Mouse (Mus musculus) left cerebral cortex, adult 8-10 months (tissue): ENCODE results near the gene Slitrk2. TPM values are rescaled to one million over a fixed set of nuclear protein-coding genes. Genes with fewer than 3 reads are reported as not detected.

ENCODE experiments used
- DNase-seq, 2 experiments: peaks; one replicate each; pipeline ENCODE4 v3.0.0; 2022; ENCODE audit warnings: low spot score in 2 of 2
- total RNA-seq, 4 experiments: library from RNA; stranded (reverse); gene quantifications; 2 replicates each; pipeline ENCODE4 v1.2.4; 2022

The Slitrk2 gene
- total RNA-seq: 10 to 100 TPM; 30.2 to 35.4 (median 33.4) TPM

DNA sequence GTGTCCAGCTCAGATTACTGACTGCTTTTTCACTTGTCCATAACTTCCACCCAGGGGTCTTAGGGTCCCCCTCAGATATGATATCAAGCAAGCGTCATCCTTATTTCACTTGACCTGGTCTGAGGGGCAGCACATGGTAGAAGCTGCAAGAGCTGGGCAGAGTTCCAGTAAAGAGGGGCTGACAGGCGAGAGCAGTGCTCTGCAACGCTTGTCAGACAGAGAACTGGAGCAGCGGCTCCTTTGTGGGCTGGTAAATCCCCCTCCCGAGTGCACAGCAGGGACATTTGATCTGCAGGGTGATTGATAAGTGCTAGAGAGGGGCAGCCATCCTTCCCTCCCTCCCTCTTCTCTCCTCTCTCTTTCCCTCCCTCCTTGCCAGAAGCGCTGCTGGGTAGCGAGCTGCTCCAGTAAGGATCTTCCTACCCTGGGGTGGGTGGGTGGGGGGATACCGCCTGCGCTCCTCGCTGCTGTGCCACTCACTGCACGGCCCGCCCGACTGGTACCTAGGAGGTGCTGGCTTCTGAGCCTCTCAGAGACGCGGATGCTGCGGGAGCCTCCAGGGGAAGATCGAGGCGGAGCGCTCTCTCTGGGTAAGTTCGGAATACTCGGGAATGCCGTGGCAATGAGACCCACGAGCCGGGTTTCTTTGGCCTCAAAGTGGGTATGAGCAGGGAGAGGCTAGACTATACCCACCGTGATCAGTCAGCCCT lies at the start of gene Slitrk2:
Slitrk2 (plus strand) TSS at position 408 of the 710 bp plus-strand sequence.
- peak in 1 of 2 experiments; percentile 19 for DNase-seq

DNA sequence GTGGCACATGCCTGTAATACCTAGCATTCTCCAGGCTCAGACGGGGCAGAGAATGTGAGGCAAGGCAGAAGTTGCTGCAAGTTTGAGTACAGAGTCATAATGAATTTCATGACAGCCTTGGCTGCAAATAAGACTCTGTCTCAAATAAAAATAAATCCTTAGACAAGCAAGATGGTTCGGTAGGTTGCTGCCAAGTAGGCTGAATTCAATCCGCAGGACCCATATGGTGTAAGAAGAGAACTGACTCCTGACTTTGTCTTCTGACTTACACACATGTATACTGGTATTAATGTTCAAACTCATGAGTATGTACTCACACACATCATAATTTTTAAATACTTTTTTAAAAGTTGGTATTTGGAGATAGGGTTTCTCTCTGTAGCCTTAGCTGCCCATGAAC lies 43.6 kb upstream of the Slitrk2 start:
- DNase-seq: no peak

DNA sequence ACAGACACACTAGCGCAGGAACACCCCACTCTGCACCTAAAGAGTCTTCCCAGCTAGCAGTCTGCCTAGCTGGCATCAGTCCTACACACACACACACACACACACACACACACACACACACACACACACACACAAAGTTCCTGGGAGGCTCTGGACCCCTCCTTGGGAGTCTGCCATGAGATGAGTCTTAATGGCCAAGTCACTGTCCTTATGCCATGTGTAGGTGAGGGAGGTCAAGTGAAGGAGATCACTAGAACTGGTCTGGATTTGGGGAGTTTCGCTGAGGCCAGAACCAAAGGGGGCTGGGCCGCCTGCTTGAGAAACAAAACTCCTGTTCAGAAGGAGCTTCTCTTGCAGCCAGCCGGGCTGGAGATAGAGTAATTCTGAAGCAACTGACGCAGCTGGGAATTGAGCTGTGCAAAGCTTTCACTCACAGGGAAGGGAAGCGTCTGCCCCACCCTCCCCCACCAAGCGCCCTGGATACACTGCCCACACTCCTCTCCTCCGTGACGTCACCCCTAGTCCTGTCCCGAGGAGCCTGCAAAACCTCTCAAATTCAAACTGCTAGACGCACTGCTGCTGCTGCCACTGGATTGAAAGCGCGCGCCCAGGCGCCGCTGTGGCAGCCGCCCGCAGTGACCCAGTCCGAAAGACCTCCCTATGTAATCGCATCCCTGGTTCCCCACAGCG lies 3.5 kb downstream of the Slitrk2 start:
- peak; percentile 34 to 82 for DNase-seq

DNA sequence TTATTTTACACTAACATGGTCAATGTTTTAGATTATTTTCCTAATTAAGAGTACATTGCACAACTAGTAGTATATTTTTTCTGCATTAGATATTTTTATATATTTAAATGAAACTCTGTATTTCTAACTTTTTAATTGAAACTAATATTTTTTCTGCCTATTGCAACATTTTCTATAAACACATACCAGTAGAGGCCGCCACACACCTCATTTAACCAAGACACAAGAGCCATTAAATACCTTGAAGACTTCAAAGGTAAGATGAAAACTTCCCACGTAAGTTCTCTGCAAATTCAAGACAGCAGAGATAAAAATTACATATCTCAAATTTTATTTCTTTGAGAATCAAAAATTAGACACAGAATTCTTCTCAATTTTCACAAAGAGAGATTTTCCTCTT lies 8.2 kb downstream of the Slitrk2 start:
- no peak for DNase-seq

DNA sequence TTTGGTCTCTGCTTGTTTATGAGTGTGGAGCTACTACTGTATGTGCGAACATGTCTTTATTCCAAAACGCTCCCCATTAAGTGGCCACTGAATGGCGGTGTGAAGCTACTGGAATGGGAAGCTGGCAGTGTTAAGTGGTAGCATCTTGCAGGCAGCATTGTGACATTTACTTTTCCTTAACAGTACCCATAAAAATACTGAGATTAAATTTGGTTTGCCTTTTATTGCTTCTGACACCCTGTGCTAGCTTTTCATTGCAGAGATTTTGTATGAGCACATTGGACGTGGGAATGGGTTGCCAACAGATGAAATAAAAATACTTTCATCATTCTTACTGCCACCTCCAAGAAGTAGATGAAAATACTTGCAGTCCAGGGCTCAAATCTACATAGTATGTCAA lies 27.8 kb downstream of the Slitrk2 start:
- DNase-seq: no peak

DNA sequence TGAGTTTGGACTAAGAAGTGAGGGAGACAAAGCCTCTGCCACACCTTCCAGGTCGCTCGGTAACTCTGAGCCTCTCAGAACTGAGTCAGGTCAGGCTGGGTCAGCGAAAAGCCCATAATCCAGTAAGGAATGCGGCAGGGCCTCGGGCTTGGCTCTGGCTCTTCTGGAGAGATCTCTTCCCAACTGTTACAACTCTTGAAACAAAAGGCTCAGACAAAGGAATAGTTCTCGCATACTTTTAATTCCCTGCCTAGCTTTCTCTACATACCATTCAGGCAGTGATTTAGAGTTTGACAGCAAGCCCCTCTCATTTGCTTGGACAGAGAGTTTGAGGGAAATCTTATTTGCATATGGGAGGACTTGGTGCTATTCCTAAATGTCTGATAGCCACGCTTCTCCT lies 29.5 kb downstream of the Slitrk2 start:
- no peak for DNase-seq
